Mouse (Mus musculus) limb, embryonic 11.5 days (tissue): ENCODE results near the gene Ntm. TPM values are rescaled to one million over a fixed set of nuclear protein-coding genes. Genes with fewer than 3 reads are reported as not detected.

Experiments used
- ATAC-seq: fragments of 200-750 bp; cut with Nextera tagmentation; 2 replicates; pipeline ENCODE4 v1.8.0; 2017; ENCODE audit warnings: low read depth; ENCODE audit not compliant: insufficient number of reproducible peaks, low FRiP score, low TSS enrichment
- DNase-seq: peaks from one replicate; pipeline ENCODE4 v3.0.0-alpha.2; 2015; ENCODE audit warnings: low spot score
- H3K27ac ChIP-seq: fragments of 300-500 bp; sonication (generic); replicated peaks from 2 replicates; pipeline ENCODE4 v1.5.1; 2014; ENCODE audit warnings: low read depth, mild to moderate bottlenecking, low read length
- H3K27me3 ChIP-seq: fragments of 300-500 bp; sonication (generic); 2 replicates; pipeline ENCODE4 v1.6.1; 2014; ENCODE audit warnings: mild to moderate bottlenecking, low read length, mixed read lengths; ENCODE audit not compliant: control insufficient read depth, insufficient read depth
- H3K36me3 ChIP-seq: fragments of 300-500 bp; sonication (generic); 2 replicates; pipeline ENCODE4 v1.6.1; 2014; ENCODE audit warnings: mild to moderate bottlenecking, low read length, moderate library complexity, mixed read lengths; ENCODE audit not compliant: control insufficient read depth, insufficient read depth
- H3K4me1 ChIP-seq: fragments of 300-500 bp; sonication (generic); 2 replicates; pipeline ENCODE4 v1.6.1; 2014; ENCODE audit warnings: low read length, mixed read lengths; ENCODE audit not compliant: control insufficient read depth, insufficient read depth
- H3K4me2 ChIP-seq: fragments of 300-500 bp; sonication (generic); 2 replicates; pipeline ENCODE4 v1.6.1; 2014; ENCODE audit warnings: low read depth, mild to moderate bottlenecking, moderate library complexity; ENCODE audit not compliant: severe bottlenecking
- H3K4me3 ChIP-seq: fragments of 300-500 bp; sonication (generic); 2 replicates; pipeline ENCODE4 v1.5.1; 2014; ENCODE audit warnings: low read depth, low read length
- H3K9ac ChIP-seq: fragments of 300-500 bp; sonication (generic); 2 replicates; pipeline ENCODE4 v1.6.1; 2014; ENCODE audit warnings: mild to moderate bottlenecking, low read length
- H3K9me3 ChIP-seq: fragments of 300-500 bp; sonication (generic); 2 replicates; pipeline ENCODE4 v1.6.1; 2016; ENCODE audit warnings: low read length; ENCODE audit not compliant: control insufficient read depth
- WGBS: fragments of 180-500 bp; shearing (Covaris S2); extraction: QIAGEN DNeasy Blood & Tissue Kit; methylation state at CpG from one replicate; pipeline ENCODE4 v1.1.7; 2014; 5-methylcytosine and 5-hydroxymethylcytosine counted together
- polyA plus RNA-seq: library from polyadenylated mRNA; unstranded; fragments of >200 nt; fragmentation: Nextera tagmentation; extraction: Ambion mirVana; gene quantifications from 2 replicates; pipeline ENCODE4 v1.2.1, GENCODE M21; 2014

Gene Ntm
- polyA plus RNA-seq, 1 experiment from 2014 or later = 16.2 TPM

GRCm38 (mm10) chr9:29433156-29433555, 529.8 kb downstream of the Ntm start:
- Histone ChIP-seq H3K4me2 (no peak overlapping the region), H3K9me3 (no peaks in the 10 kb centered on the region), H3K36me3 (no peaks in the 10 kb centered on the region), H3K4me1 (peaks cover 8% of the 10 kb centered on the region; the same call in 1 of the 2 replicates), H3K4me3 (no peak overlapping the region), H3K27me3 (no peaks in the 10 kb centered on the region), H3K27ac (no peak overlapping the region), H3K9ac (no peak overlapping the region)
- 39% methylated on average over 7 of the region's 7 CpGs for WGBS
- DNase-seq (no peak), ATAC-seq (no peak)

DNA sequence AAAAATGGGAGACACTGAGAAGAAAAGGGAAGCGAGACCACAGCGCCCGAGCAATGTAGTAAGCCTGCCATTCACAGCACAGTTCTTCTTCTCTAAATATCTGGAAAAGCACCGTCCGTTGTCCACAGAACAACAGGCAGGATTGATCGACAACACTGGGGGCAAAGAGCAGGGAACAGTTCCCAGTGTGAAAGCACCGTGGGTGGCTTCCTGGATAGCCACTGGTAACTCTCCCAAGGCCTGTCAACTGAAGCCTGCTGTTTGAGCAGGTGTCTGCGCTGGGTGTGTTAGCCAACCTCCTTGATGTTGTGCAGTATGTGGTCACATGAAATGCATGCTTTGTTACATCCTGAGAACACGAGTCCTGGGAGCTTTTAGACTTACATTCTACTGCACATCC, 531.4 kb downstream of the Ntm start:
- H3K4me3 ChIP-seq = no peak overlapping the region
- no peak overlapping the region for H3K4me2 ChIP-seq
- H3K4me1 ChIP-seq = peaks cover 8% of the 10 kb centered on the region; the same call in 1 of the 2 replicates
- no peak for DNase-seq
- no peak overlapping the region for H3K9ac ChIP-seq
- no peak overlapping the region for H3K27ac ChIP-seq
- H3K36me3 ChIP-seq = no peaks in the 10 kb centered on the region
- H3K9me3 ChIP-seq = no peaks in the 10 kb centered on the region
- H3K27me3 ChIP-seq = no peaks in the 10 kb centered on the region
- 88% methylated on average over 9 of the region's 9 CpGs for WGBS
- ATAC-seq = no peak

DNA sequence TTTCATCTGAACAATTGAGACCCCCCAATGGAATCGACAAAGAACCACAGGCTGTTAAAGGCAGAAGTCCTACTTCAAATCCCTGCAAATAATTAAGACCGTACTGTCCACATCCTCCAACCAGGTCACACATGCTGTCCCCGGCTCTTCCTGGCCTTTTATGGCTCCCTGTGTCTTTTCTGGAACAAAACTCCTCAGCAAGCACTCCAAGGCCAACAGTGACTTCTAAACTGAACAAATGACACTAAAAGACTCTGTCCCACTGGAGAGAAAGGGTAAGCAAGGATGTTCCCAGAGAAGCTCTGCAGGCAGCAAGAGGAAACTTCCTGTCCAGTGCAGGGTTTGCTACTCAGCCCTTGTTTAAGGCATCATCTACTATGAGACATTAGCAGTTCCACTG, 532.8 kb downstream of the Ntm start:
- no peaks in the 10 kb centered on the region for H3K9me3 ChIP-seq
- no peak overlapping the region for H3K9ac ChIP-seq
- 54% methylated on average over 3 of the region's 3 CpGs for WGBS
- H3K4me2 ChIP-seq = no peak overlapping the region
- DNase-seq (no peak), ATAC-seq (no peak)
- H3K36me3 ChIP-seq = no peaks in the 10 kb centered on the region
- no peaks in the 10 kb centered on the region for H3K27me3 ChIP-seq
- peaks cover 8% of the 10 kb centered on the region; the same call in 1 of the 2 replicates for H3K4me1 ChIP-seq
- H3K4me3 ChIP-seq = no peak overlapping the region
- H3K27ac ChIP-seq = no peak overlapping the region

- Histone ChIP-seq H3K4me3 (no peak overlapping the region), H3K4me1 (0 out of 2 replicates have a peak, but pooled peaks cover 5% of the 10 kb centered on the region), H3K9ac (no peak overlapping the region), H3K36me3 (no peaks in the 10 kb centered on the region), H3K9me3 (no peaks in the 10 kb centered on the region), H3K27ac (0 out of 2 replicates have a peak overlapping the region, but pooled peaks have one; percentile 31), H3K27me3 (no peaks in the 10 kb centered on the region), H3K4me2 (no peak overlapping the region)
- DNase-seq (peak; percentile 77), ATAC-seq (no peak)
- WGBS = 8% methylated on average over 7 of the region's 7 CpGs
Measured at GRCm38 (mm10) chr9:29428322-29428721, 534.6 kb downstream of the Ntm start.

- Histone ChIP-seq H3K4me2 (no peak overlapping the region), H3K4me1 (0 out of 2 replicates have a peak, but pooled peaks cover 5% of the 10 kb centered on the region), H3K27me3 (no peaks in the 10 kb centered on the region), H3K9ac (no peak overlapping the region), H3K4me3 (no peak overlapping the region), H3K9me3 (no peaks in the 10 kb centered on the region), H3K36me3 (no peaks in the 10 kb centered on the region), H3K27ac (no peak overlapping the region)
- ATAC-seq (no peak), DNase-seq (no peak)
- 97% methylated on average over 2 of the region's 2 CpGs for WGBS
Measured at GRCm38 (mm10) chr9:29426261-29426660, 536.7 kb downstream of the Ntm start.

GRCm38 (mm10) chr9:29415578-29415977, 547.4 kb downstream of the Ntm start:
- Histone ChIP-seq H3K4me2 (no peak overlapping the region), H3K27me3 (peaks cover 25% of the 10 kb centered on the region), H3K4me1 (no peaks in the 10 kb centered on the region), H3K27ac (no peak overlapping the region), H3K9me3 (no peaks in the 10 kb centered on the region), H3K9ac (no peak overlapping the region), H3K36me3 (no peaks in the 10 kb centered on the region), H3K4me3 (no peak overlapping the region)
- DNase-seq (no peak), ATAC-seq (no peak)
- 83% methylated on average over 2 of the region's 2 CpGs for WGBS

DNA sequence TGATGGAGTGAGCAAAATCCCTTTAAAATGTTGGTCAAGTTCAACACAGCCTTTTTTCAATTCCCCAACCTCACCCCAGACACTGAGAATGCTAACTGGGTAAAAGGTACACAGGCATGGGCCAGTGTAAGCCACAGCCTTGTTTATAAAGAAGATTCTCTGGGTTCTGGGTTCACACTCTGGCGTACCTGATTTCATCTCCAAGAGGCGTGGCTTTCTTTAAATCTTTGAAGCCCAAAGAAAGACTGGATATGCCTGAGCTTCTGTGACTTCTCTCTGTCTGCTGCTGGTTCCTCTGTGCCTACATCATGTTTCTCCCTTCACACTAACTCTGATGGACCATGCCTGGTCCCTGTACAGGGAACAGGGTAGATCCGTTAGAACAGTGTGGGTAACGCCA, 549.8 kb downstream of the Ntm start:
- H3K36me3 ChIP-seq = no peaks in the 10 kb centered on the region
- no peak overlapping the region for H3K9ac ChIP-seq
- 67% methylated on average over 4 of the region's 4 CpGs for WGBS
- DNase-seq (no peak), ATAC-seq (no peak)
- no peaks in the 10 kb centered on the region for H3K4me1 ChIP-seq
- no peak overlapping the region for H3K4me2 ChIP-seq
- H3K4me3 ChIP-seq = no peak overlapping the region
- no peak overlapping the region for H3K27ac ChIP-seq
- H3K9me3 ChIP-seq = no peaks in the 10 kb centered on the region
- H3K27me3 ChIP-seq = peaks cover 27% of the 10 kb centered on the region

DNA sequence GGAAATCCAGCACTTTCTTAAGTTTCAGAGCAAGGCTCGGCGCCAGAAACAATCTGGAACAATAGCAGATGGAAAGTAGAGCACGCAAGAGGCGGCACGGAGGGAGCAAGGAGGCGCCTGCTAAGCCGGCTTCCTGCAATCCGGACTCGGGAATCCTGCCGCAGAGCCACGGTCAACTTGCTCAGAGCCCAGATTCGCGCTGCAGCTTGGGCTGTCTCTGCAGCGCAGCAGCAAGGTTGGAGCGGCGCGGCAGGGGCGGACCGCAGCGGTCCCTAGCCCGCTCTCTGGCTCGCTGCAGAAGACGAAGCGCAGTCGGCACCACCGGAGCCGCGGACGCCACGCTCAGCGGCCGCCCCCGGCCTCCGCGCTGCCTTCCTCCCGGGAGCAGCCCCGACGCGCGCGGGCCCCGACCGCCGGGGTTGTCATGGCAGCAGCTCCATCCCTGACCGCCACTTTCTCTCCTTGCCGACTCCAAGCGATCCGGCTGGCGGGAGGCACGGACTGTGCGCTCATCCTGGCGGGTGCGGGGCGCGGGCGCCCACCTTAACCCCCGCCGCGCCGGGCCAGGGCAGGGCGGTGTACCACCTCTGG, 550.7 kb downstream of the Ntm start:
- Histone ChIP-seq H3K9ac (peak overlapping the region; percentile 58), H3K4me3 (peak overlapping the region; percentile 49), H3K4me1 (no peaks in the 10 kb centered on the region), H3K36me3 (no peaks in the 10 kb centered on the region), H3K9me3 (no peaks in the 10 kb centered on the region), H3K27me3 (peaks cover 27% of the 10 kb centered on the region), H3K4me2 (peak overlapping the region; percentile 84), H3K27ac (peak overlapping the region; percentile 56)
- ATAC-seq (peak; percentile 70), DNase-seq (peak; percentile 77)
- 0% methylated on average over 61 of the region's 61 CpGs for WGBS
